Mouse (Mus musculus) spleen, adult 2 months (tissue): ENCODE measurements at regions not wholly inside any gene's neighbourhood (a gene's known extent, or its start where the extent isn't known, plus 50 kb on each side); places are given as distances from the start of the nearest gene placed in this dataset.

ENCODE experiments used
- CTCF ChIP-seq: fragments of 200-500 bp; IDR thresholded peaks from 2 replicates; pipeline ENCODE4 v1.5.1; 2011; ENCODE audit warnings: mild to moderate bottlenecking, inconsistent platforms; ENCODE audit not compliant: insufficient read depth, insufficient read length, insufficient replicate concordance; ENCODE audit errors: extremely low read depth
- POLR2A ChIP-seq: fragments of 200-500 bp; IDR thresholded peaks from 2 replicates; pipeline ENCODE4 v1.6.1; 2011; ENCODE audit warnings: low read depth, low read length, inconsistent platforms

DNA sequence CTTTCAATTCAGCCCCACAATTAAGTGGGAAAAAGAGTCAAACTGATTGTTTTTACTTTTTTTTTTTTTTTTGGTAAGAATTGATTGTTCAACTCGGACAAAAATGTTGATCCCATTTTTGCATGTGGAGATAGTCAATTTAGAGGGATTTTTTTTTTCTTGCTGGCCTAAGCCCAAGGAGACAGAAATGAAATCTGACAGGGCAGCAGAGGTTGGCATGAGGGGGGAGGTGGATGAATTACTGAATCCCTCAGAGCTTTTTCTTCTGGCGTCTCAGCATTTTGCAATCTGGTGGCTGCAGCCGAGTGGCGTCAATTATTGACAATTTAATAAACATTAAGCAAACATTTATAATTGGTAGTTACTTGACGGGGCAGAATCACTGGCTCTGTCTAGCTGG, 356.6 kb downstream of the Cd83 start:
- TF ChIP-seq CTCF (no peak), POLR2A (no peak)
